Mouse (Mus musculus): ENCODE data around the gene Gdf3.

DNA sequence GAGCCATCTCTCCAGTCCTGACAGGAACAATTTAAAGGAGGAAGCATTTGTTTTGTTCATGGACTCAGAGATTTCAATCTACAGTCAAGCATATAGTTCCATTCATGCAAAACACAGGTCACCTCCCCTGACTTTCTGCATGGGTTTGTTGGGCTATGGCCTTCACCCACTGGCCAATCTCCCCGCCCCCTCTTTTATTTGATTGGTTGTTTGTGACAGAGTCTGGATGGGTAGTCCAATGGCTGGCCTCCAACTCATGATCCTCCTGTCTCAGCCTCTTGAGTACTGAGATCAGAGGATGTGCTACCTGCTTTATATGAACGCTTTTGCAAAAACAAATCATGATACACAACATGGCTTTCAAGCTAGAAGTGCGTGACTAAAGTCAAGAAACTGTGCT lies 32.9 kb downstream of the Gdf3 start:
- no peak for TF ChIP-seq HCFC1 (IDR thresholded peaks at IDR 0.05; ENCODE audit: borderline replicate concordance, insufficient read depth, low read length)
- TF ChIP-seq MAFK (IDR thresholded peaks at IDR 0.05; ENCODE audit: insufficient read depth, low read depth, low read length) = no peak
- TF ChIP-seq ZNF384 (IDR thresholded peaks at IDR 0.05; ENCODE audit: low read depth, low read length) = no peak
- peak; percentile 57; the same call in 1 of the 2 replicates for TF ChIP-seq CHD2 (IDR thresholded peaks at IDR 0.05; ENCODE audit: low read depth, low read length)

Data from ES-E14 (cell line).